Mouse (Mus musculus): ENCODE results near the gene Cabp4. TPM values are rescaled to one million over a fixed set of nuclear protein-coding genes. Genes with fewer than 3 reads are reported as not detected.
"Not testable (repeated sequence)": the region's sequence is repeated elsewhere in the genome, so short reads cannot be mapped to it uniquely, and the experiment has no call there.

The Cabp4 gene
- polyA plus RNA-seq, 1 experiment: 0.60 TPM

DNA sequence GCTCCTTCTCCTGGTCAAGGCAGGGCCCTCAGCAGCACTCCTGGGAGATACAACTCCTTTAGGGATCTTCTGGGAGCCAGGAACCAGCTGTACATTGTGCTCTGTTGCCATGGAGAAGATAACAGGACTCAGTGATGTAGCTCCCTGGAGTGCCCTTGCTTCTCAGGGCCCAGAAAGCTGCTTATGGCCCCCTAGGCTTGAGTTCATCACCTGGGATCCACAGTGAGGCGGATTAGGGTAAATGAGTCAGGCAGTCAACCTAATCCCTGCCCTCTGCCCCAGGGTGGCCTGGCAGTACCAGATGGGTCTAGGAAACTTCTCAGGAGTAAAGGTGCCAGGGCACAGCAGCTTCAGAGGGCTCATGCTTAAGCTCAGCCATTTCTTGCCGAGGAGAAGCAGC, 4.4 kb downstream of the Cabp4 start, which contains the start of gene Gpr152:
Gpr152 (plus strand) TSS at position 342 of the 400 bp plus-strand sequence.
- H3K27ac ChIP-seq (ENCODE audit: control insufficient read depth, insufficient read depth, low read depth, low read length, poor library complexity): no peak within 1 kb of the TSS
- 81% methylated on average over 2 of the region's 2 CpGs for WGBS
- TF ChIP-seq POLR2A (IDR thresholded peaks at IDR 0.05; ENCODE audit: borderline replicate concordance, control insufficient read depth, low read depth, low read length): no peak
- TF ChIP-seq CTCF (IDR thresholded peaks at IDR 0.05; ENCODE audit: control insufficient read depth, insufficient read depth, low read length): no peak
- H3K4me1 ChIP-seq (ENCODE audit: control insufficient read depth, insufficient read depth, low read length): peaks cover 2% of the 10 kb centered on the region
- H3K4me3 ChIP-seq (replicated peaks; ENCODE audit: control insufficient read depth, low read depth, low read length): no peak within 1 kb of the TSS

DNA sequence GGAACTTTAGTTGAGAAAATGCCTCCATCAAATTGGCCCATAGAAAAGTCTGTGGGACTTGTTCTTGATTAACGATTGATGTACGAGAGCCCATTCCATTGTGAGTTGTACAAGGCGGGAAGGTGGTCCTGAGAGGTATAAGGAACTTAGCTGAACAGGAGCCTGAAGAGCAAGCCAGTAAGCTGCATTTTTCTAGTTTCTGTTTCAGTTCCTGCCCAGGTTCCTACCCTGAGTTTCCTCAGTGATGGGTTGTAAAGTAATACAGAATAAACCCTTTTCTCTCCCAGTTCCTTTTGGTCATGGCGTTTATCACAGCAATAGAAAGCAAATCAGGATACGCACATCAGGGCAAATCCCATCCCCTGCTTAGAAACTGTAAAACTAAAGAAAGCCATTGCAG, 5.9 kb downstream of the Cabp4 start:
- WGBS: 40% methylated on average over 5 of the region's 5 CpGs
- Histone ChIP-seq H3K27ac (ENCODE audit: control insufficient read depth, insufficient read depth, low read depth, low read length, poor library complexity) (no peak overlapping the region), H3K4me3 (replicated peaks; ENCODE audit: control insufficient read depth, low read depth, low read length) (no peak overlapping the region), H3K4me1 (ENCODE audit: control insufficient read depth, insufficient read depth, low read length) (peaks cover under 1% of the 10 kb centered on the region)
- TF ChIP-seq CTCF (IDR thresholded peaks at IDR 0.05; ENCODE audit: control insufficient read depth, insufficient read depth, low read length) (no peak), POLR2A (IDR thresholded peaks at IDR 0.05; ENCODE audit: borderline replicate concordance, control insufficient read depth, low read depth, low read length) (no peak)

DNA sequence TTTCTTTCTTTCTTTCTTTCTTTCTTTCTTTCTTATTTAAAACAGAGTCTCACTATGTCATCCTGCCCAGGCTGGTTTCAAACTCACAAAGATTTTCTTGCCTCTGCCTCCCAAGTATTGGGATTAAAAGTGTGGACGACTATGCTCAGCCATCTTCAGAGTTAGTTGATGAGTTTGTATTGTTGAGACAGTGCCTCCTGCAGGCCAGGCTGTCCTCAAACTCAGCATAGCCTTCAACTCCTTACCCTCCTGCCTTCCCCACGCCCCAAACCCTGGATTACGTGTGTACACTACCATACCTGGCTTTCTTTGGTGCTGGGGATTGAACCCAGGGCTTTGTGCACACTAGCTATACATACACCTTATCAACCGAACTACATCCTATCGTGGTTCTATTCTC, 7.4 kb downstream of the Cabp4 start:
- 80% methylated on average over 5 of the region's 5 CpGs for WGBS
- Histone ChIP-seq H3K27ac (ENCODE audit: control insufficient read depth, insufficient read depth, low read depth, low read length, poor library complexity) (no peak overlapping the region), H3K4me3 (replicated peaks; ENCODE audit: control insufficient read depth, low read depth, low read length) (no peak overlapping the region), H3K4me1 (ENCODE audit: control insufficient read depth, insufficient read depth, low read length) (no peaks in the 10 kb centered on the region; the same call in none of the 2 replicates)
- TF ChIP-seq POLR2A (IDR thresholded peaks at IDR 0.05; ENCODE audit: borderline replicate concordance, control insufficient read depth, low read depth, low read length) (no peak), CTCF (IDR thresholded peaks at IDR 0.05; ENCODE audit: control insufficient read depth, insufficient read depth, low read length) (peak; percentile 32; the same call in 1 of the 2 replicates)

DNA sequence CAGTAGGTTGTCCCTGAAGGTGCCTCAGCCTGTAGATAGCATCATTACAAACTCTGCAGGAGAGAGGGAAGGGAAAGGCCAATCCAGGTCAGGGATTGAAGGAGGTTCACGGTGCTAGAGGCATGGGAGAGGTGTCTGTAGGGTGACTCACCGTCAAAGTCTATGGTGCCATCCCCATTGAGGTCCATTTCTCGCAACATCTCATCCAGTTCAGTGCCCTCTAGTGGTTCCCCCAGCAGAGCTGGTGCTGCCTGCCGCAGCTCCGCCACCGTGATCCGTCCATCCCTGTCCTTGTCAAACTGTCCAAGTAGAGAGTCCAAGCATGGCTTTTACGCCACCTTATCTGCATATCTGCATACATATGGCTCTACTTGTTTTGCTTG, 7.9 kb downstream of the Cabp4 start:
- whole genome bisulfite sequencing: 14% methylated on average over 8 of the region's 8 CpGs
- H3K4me1 ChIP-seq (ENCODE audit: control insufficient read depth, insufficient read depth, low read length); H3K27ac ChIP-seq (ENCODE audit: control insufficient read depth, insufficient read depth, low read depth, low read length, poor library complexity); H3K4me3 ChIP-seq (replicated peaks; ENCODE audit: control insufficient read depth, low read depth, low read length): not testable (repeated sequence)
- TF ChIP-seq CTCF (IDR thresholded peaks at IDR 0.05; ENCODE audit: control insufficient read depth, insufficient read depth, low read length): peak; percentile 55; the same call in 1 of the 2 replicates

DNA sequence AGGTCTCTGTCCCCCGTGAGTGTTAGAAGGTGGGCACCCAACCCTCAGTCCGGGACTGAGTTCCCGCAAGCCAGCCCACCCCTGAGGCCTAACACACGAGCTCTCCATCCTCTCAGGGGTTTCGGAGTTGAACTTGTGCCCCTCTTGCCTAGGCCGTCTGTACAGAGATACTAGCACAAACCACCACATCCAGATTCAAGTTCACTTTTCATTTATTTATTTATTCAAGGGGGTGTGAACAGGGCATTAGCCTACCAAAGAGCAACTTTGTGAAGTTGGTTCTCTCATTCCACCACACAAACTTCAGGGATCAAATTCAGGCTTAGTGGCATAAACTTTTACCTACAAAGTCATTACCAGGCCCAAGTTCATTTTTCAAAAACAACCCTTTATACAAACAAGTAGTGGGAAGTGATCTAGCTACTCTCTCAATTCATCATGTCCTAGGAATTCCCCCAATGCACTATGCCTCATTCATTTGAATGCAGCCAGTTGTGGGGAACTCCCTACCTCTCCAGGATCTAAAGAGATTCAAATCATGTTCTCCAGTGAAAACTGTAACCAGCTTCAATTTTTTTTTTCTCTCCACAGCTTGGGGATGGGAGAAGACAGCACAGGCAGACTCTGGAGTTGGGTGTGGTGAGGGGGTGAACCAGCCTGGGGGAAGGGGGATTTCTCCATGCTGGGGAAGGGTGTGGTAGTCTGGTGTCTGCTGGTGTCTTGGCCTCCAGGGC, 8.4 kb downstream of the Cabp4 start:
- H3K4me3 ChIP-seq (replicated peaks; ENCODE audit: control insufficient read depth, low read depth, low read length); H3K4me1 ChIP-seq (ENCODE audit: control insufficient read depth, insufficient read depth, low read length): not testable (repeated sequence)
- 91% methylated on average over 6 of the region's 6 CpGs for WGBS
- H3K27ac ChIP-seq (ENCODE audit: control insufficient read depth, insufficient read depth, low read depth, low read length, poor library complexity): peak overlapping the region; percentile 58

DNA sequence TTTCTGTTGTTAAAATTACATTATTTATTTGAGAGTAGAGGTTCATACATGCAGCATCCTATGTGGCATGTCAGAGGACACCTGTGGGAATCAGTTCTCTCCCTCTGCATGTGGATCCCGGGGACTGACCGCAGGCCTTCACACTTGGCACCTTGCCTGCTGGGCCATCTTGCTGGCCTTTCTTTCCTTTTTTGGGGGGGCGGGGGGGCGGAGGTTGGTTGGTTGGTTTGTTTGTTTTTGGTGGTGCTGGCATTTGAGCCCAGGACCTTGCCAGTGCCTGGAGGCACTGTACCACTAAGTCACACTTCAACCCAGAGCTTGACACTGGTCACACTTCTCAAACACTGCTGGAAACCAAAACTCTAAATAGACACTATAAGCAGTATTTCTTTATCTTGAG, 9.5 kb downstream of the Cabp4 start:
- no peaks in the 10 kb centered on the region; the same call in none of the 2 replicates for H3K4me1 ChIP-seq (ENCODE audit: control insufficient read depth, insufficient read depth, low read length)
- WGBS: 88% methylated on average over 4 of the region's 4 CpGs
- no peak overlapping the region for H3K4me3 ChIP-seq (replicated peaks; ENCODE audit: control insufficient read depth, low read depth, low read length)
- H3K27ac ChIP-seq (ENCODE audit: control insufficient read depth, insufficient read depth, low read depth, low read length, poor library complexity): no peak overlapping the region
- TF ChIP-seq CTCF (IDR thresholded peaks at IDR 0.05; ENCODE audit: control insufficient read depth, insufficient read depth, low read length): no peak

DNA sequence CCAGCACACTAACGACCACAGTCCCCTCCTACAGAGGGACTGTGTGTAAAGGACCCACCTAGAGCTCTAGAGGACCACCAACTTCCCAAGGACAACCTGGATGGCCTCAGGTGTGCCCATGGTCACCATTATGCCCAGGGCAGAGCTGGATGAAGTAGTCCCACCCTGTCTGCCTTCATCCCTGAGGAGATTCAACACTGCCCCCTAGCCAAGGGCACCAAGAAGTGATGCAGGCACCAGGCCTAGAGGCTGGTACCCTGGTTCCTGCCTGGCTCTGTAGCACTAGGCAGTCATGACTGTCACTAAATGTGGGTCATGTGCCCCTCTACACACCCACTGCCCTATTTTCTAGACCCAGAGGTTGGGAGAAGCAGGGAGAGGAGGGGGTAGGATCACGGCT, 12.1 kb downstream of the Cabp4 start:
- Histone ChIP-seq H3K27ac (ENCODE audit: control insufficient read depth, insufficient read depth, low read depth, low read length, poor library complexity) (peak overlapping the region; percentile 47), H3K4me1 (ENCODE audit: control insufficient read depth, insufficient read depth, low read length) (peaks cover 3% of the 10 kb centered on the region; the same call in 1 of the 2 replicates), H3K4me3 (replicated peaks; ENCODE audit: control insufficient read depth, low read depth, low read length) (no peak overlapping the region)
- 93% methylated on average over 2 of the region's 2 CpGs for WGBS
- peak; percentile 47; the same call in 1 of the 2 replicates for TF ChIP-seq CTCF (IDR thresholded peaks at IDR 0.05; ENCODE audit: control insufficient read depth, insufficient read depth, low read length)
- no peak for TF ChIP-seq POLR2A (IDR thresholded peaks at IDR 0.05; ENCODE audit: borderline replicate concordance, control insufficient read depth, low read depth, low read length)

DNA sequence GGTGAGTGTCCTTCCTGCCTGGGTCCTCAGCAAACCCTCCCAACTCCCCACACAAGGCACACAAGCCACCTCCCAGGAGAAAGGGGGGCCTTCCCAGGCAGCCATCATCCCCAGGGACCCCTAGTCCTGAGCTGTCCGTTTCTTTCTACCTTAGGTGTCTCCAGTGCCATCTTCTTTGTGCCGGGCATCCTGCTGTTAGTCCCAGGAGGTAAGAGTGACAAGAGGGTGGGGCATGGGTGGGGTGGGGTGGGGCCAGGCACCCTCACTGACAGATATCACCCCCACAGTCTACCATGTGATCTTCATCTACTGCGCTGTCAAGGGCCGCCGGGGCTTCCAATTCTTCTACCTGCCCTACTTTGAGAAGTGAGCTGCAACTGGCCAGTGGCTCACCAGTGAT, 12.8 kb downstream of the Cabp4 start:
- peaks cover 4% of the 10 kb centered on the region; the same call in 1 of the 2 replicates for H3K4me1 ChIP-seq (ENCODE audit: control insufficient read depth, insufficient read depth, low read length)
- 53% methylated on average over 5 of the region's 5 CpGs for WGBS
- H3K4me3 ChIP-seq (replicated peaks; ENCODE audit: control insufficient read depth, low read depth, low read length): peak overlapping the region; percentile 69
- TF ChIP-seq POLR2A (IDR thresholded peaks at IDR 0.05; ENCODE audit: borderline replicate concordance, control insufficient read depth, low read depth, low read length) (peak; percentile 39; the same call in 1 of the 2 replicates), CTCF (IDR thresholded peaks at IDR 0.05; ENCODE audit: control insufficient read depth, insufficient read depth, low read length) (no peak)
- H3K27ac ChIP-seq (ENCODE audit: control insufficient read depth, insufficient read depth, low read depth, low read length, poor library complexity): peak overlapping the region; percentile 57

DNA sequence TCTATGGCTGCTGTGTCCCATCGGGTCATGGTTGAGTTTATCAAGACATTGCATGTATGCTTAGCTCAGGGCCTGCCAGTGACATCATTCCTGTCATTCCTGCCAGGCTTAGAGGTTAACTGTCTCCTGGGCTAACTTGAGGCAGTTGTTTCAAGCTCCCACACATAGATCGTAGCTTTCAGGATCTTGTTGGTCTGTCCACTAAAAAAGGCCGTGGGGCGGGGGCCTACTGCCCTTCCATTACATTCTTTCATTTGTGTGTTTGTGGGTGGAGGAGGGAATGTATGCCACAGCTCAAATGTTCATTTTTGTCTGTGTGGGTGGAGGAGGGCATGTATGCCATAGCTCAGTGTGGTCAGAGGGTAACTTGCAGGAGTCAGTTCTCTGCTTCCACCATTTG, 13.7 kb downstream of the Cabp4 start:
- H3K4me3 ChIP-seq (replicated peaks; ENCODE audit: control insufficient read depth, low read depth, low read length): peak overlapping the region; percentile 35
- peak overlapping the region; percentile 40 for H3K27ac ChIP-seq (ENCODE audit: control insufficient read depth, insufficient read depth, low read depth, low read length, poor library complexity)
- 78% methylated on average over 4 of the region's 4 CpGs for WGBS
- TF ChIP-seq POLR2A (IDR thresholded peaks at IDR 0.05; ENCODE audit: borderline replicate concordance, control insufficient read depth, low read depth, low read length) (no peak), CTCF (IDR thresholded peaks at IDR 0.05; ENCODE audit: control insufficient read depth, insufficient read depth, low read length) (no peak)
- H3K4me1 ChIP-seq (ENCODE audit: control insufficient read depth, insufficient read depth, low read length): peaks cover 4% of the 10 kb centered on the region; the same call in 1 of the 2 replicates
